Mouse (Mus musculus) macrophage (primary cell): ENCODE data around the gene Glul. TPM values are rescaled to one million over a fixed set of nuclear protein-coding genes. Genes with fewer than 3 reads are reported as not detected.

ENCODE experiments used
- polyA plus RNA-seq: library from polyadenylated mRNA; stranded (reverse); fragments of 250-400 nt; gene quantifications from 3 replicates; pipeline ENCODE4 v1.2.4, GENCODE M21; 2018; ENCODE audit warnings: inconsistent platforms

The Glul gene
- polyA plus RNA-seq, 1 experiment from 2014 or later = 381 TPM

Other genes with a start within 250 kb of the Glul start
- not detected in 3 replicates for gene Rgs8, start 246.9 kb upstream of the Glul start, polyA plus RNA-seq
- 0.11 to 1.2 TPM (median 0.14 TPM) in 3 replicates for gene Rgs16, start 159.6 kb upstream of the Glul start, polyA plus RNA-seq
- gene Rnasel, start 150.5 kb upstream of the Glul start, polyA plus RNA-seq = 147 to 181 TPM (median 163 TPM) in 3 replicates
- 1.6 to 4.4 TPM (median 2.3 TPM) in 3 replicates for gene Rgsl1, start 55.8 kb upstream of the Glul start, polyA plus RNA-seq
- not detected in 3 replicates for gene Teddm1b, start 25.6 kb upstream of the Glul start, polyA plus RNA-seq
- gene Teddm1a, start 8.2 kb upstream of the Glul start, polyA plus RNA-seq = not detected in 3 replicates
- 0.06 to 0.15 TPM (median 0.07 TPM) in 3 replicates for gene Teddm2, start 284 bp downstream of the Glul start, polyA plus RNA-seq